Mouse (Mus musculus): ENCODE measurements around the gene Ryr3. TPM values are rescaled to one million over a fixed set of nuclear protein-coding genes. Genes with fewer than 3 reads are reported as not detected.

Gene Ryr3
- polyA plus RNA-seq, 1 experiment from 2014 or later = 0.91 TPM

- no peak overlapping the region for H3K27ac ChIP-seq (ENCODE audit: low read depth, low read length)
- DNase-seq (ENCODE audit: low spot score) (no peak), ATAC-seq (replicated peaks; ENCODE audit: low FRiP score) (no peak)
- no peaks in the 10 kb centered on the region for H3K27me3 ChIP-seq (ENCODE audit: control insufficient read depth, insufficient read depth, low read length)
- H3K9me3 ChIP-seq (ENCODE audit: control insufficient read depth, low read length) = no peaks in the 10 kb centered on the region
- no peaks in the 10 kb centered on the region for H3K36me3 ChIP-seq (ENCODE audit: control insufficient read depth, insufficient read depth, low read length)
- no peak overlapping the region for H3K4me2 ChIP-seq (ENCODE audit: low read depth, low read length, severe bottlenecking)
- H3K9ac ChIP-seq (ENCODE audit: low read length) = no peak overlapping the region
- H3K4me1 ChIP-seq (replicated peaks; ENCODE audit: control insufficient read depth, insufficient read depth, low read length) = no peaks in the 10 kb centered on the region
- H3K4me3 ChIP-seq (ENCODE audit: low read depth, low read length) = no peak overlapping the region
- 58% methylated on average over 1 of the region's 1 CpGs for WGBS
These were observed 540.2 kb downstream of the Ryr3 start for GRCm38 (mm10) chr2:112676721-112677120.

GRCm38 (mm10) chr2:112676175-112676574 is 540.7 kb downstream of the Ryr3 start:
- H3K4me1 ChIP-seq (replicated peaks; ENCODE audit: control insufficient read depth, insufficient read depth, low read length) = no peaks in the 10 kb centered on the region
- ATAC-seq (replicated peaks; ENCODE audit: low FRiP score) = no peak
- H3K36me3 ChIP-seq (ENCODE audit: control insufficient read depth, insufficient read depth, low read length) = no peaks in the 10 kb centered on the region
- no peaks in the 10 kb centered on the region for H3K27me3 ChIP-seq (ENCODE audit: control insufficient read depth, insufficient read depth, low read length)
- no peak overlapping the region for H3K9ac ChIP-seq (ENCODE audit: low read length)
- WGBS = 91% methylated on average over 2 of the region's 2 CpGs
- no peaks in the 10 kb centered on the region for H3K9me3 ChIP-seq (ENCODE audit: control insufficient read depth, low read length)
- H3K4me2 ChIP-seq (ENCODE audit: low read depth, low read length, severe bottlenecking) = no peak overlapping the region
- DNase-seq (ENCODE audit: low spot score) = no peak
- no peak overlapping the region for H3K27ac ChIP-seq (ENCODE audit: low read depth, low read length)
- H3K4me3 ChIP-seq (ENCODE audit: low read depth, low read length) = no peak overlapping the region

- no peak for DNase-seq (ENCODE audit: low spot score)
- Histone ChIP-seq H3K4me1 (replicated peaks; ENCODE audit: control insufficient read depth, insufficient read depth, low read length) (no peaks in the 10 kb centered on the region), H3K27ac (ENCODE audit: low read depth, low read length) (no peak overlapping the region), H3K36me3 (ENCODE audit: control insufficient read depth, insufficient read depth, low read length) (no peaks in the 10 kb centered on the region), H3K4me2 (ENCODE audit: low read depth, low read length, severe bottlenecking) (no peak overlapping the region), H3K9me3 (ENCODE audit: control insufficient read depth, low read length) (no peaks in the 10 kb centered on the region), H3K27me3 (ENCODE audit: control insufficient read depth, insufficient read depth, low read length) (no peaks in the 10 kb centered on the region), H3K9ac (ENCODE audit: low read length) (no peak overlapping the region), H3K4me3 (ENCODE audit: low read depth, low read length) (no peak overlapping the region)
- 83% methylated on average over 3 of the region's 3 CpGs for WGBS
- ATAC-seq (replicated peaks; ENCODE audit: low FRiP score) = no peak
These were observed 547.4 kb downstream of the Ryr3 start for GRCm38 (mm10) chr2:112669461-112669860.

- WGBS = 70% methylated on average over 5 of the region's 5 CpGs
These were observed 560.8 kb downstream of the Ryr3 start for GRCm38 (mm10) chr2:112656131-112656530.

GRCm38 (mm10) chr2:112653836-112654235 is 563.1 kb downstream of the Ryr3 start:
- ATAC-seq (replicated peaks; ENCODE audit: low FRiP score) (no peak), DNase-seq (ENCODE audit: low spot score) (no peak)
- no peak overlapping the region for H3K4me3 ChIP-seq (ENCODE audit: low read depth, low read length)
- no peak overlapping the region for H3K27ac ChIP-seq (ENCODE audit: low read depth, low read length)
- no peak overlapping the region for H3K9ac ChIP-seq (ENCODE audit: low read length)
- H3K9me3 ChIP-seq (ENCODE audit: control insufficient read depth, low read length) = no peaks in the 10 kb centered on the region
- H3K36me3 ChIP-seq (ENCODE audit: control insufficient read depth, insufficient read depth, low read length) = no peaks in the 10 kb centered on the region
- 82% methylated on average over 3 of the region's 3 CpGs for WGBS
- H3K4me2 ChIP-seq (ENCODE audit: low read depth, low read length, severe bottlenecking) = no peak overlapping the region
- no peaks in the 10 kb centered on the region for H3K27me3 ChIP-seq (ENCODE audit: control insufficient read depth, insufficient read depth, low read length)
- H3K4me1 ChIP-seq (replicated peaks; ENCODE audit: control insufficient read depth, insufficient read depth, low read length) = no peaks in the 10 kb centered on the region

More at GRCm38 (mm10) chr2:112656131-112656530, 560.8 kb downstream of the Ryr3 start:
- no peak for ATAC-seq (replicated peaks; ENCODE audit: low FRiP score)
- H3K4me3 ChIP-seq (ENCODE audit: low read depth, low read length) = no peak overlapping the region
- H3K4me2 ChIP-seq (ENCODE audit: low read depth, low read length, severe bottlenecking) = no peak overlapping the region
- no peak for DNase-seq (ENCODE audit: low spot score)
- H3K27me3 ChIP-seq (ENCODE audit: control insufficient read depth, insufficient read depth, low read length) = no peaks in the 10 kb centered on the region
- H3K27ac ChIP-seq (ENCODE audit: low read depth, low read length) = no peak overlapping the region
- no peaks in the 10 kb centered on the region for H3K36me3 ChIP-seq (ENCODE audit: control insufficient read depth, insufficient read depth, low read length)
- H3K4me1 ChIP-seq (replicated peaks; ENCODE audit: control insufficient read depth, insufficient read depth, low read length) = no peaks in the 10 kb centered on the region
- H3K9ac ChIP-seq (ENCODE audit: low read length) = no peak overlapping the region
- no peaks in the 10 kb centered on the region for H3K9me3 ChIP-seq (ENCODE audit: control insufficient read depth, low read length)

- WGBS = 91% methylated on average over 5 of the region's 5 CpGs
- ATAC-seq (replicated peaks; ENCODE audit: low FRiP score) (no peak), DNase-seq (ENCODE audit: low spot score) (no peak)
These were observed 579.7 kb downstream of the Ryr3 start for GRCm38 (mm10) chr2:112637206-112637605.

GRCm38 (mm10) chr2:112632536-112632935 is 584.4 kb downstream of the Ryr3 start:
- H3K4me2 ChIP-seq (ENCODE audit: low read depth, low read length, severe bottlenecking) = no peak overlapping the region
- H3K9ac ChIP-seq (ENCODE audit: low read length) = no peak overlapping the region
- ATAC-seq (replicated peaks; ENCODE audit: low FRiP score) = no peak
- no peak overlapping the region for H3K4me3 ChIP-seq (ENCODE audit: low read depth, low read length)
- 92% methylated on average over 9 of the region's 9 CpGs for WGBS
- H3K27ac ChIP-seq (ENCODE audit: low read depth, low read length) = no peak overlapping the region
- no peak for DNase-seq (ENCODE audit: low spot score)
- H3K9me3 ChIP-seq (ENCODE audit: control insufficient read depth, low read length) = no peaks in the 10 kb centered on the region
- H3K27me3 ChIP-seq (ENCODE audit: control insufficient read depth, insufficient read depth, low read length) = no peaks in the 10 kb centered on the region
- H3K4me1 ChIP-seq (replicated peaks; ENCODE audit: control insufficient read depth, insufficient read depth, low read length) = no peaks in the 10 kb centered on the region
- H3K36me3 ChIP-seq (ENCODE audit: control insufficient read depth, insufficient read depth, low read length) = no peaks in the 10 kb centered on the region

More at GRCm38 (mm10) chr2:112637206-112637605, 579.7 kb downstream of the Ryr3 start:
- Histone ChIP-seq H3K4me3 (ENCODE audit: low read depth, low read length) (no peak overlapping the region), H3K27me3 (ENCODE audit: control insufficient read depth, insufficient read depth, low read length) (no peaks in the 10 kb centered on the region), H3K4me2 (ENCODE audit: low read depth, low read length, severe bottlenecking) (no peak overlapping the region), H3K9me3 (ENCODE audit: control insufficient read depth, low read length) (no peaks in the 10 kb centered on the region), H3K4me1 (replicated peaks; ENCODE audit: control insufficient read depth, insufficient read depth, low read length) (no peaks in the 10 kb centered on the region), H3K36me3 (ENCODE audit: control insufficient read depth, insufficient read depth, low read length) (no peaks in the 10 kb centered on the region), H3K9ac (ENCODE audit: low read length) (no peak overlapping the region), H3K27ac (ENCODE audit: low read depth, low read length) (no peak overlapping the region)

- Histone ChIP-seq H3K9me3 (ENCODE audit: control insufficient read depth, low read length) (no peaks in the 10 kb centered on the region), H3K27me3 (ENCODE audit: control insufficient read depth, insufficient read depth, low read length) (no peaks in the 10 kb centered on the region), H3K4me2 (ENCODE audit: low read depth, low read length, severe bottlenecking) (no peak overlapping the region), H3K36me3 (ENCODE audit: control insufficient read depth, insufficient read depth, low read length) (no peaks in the 10 kb centered on the region), H3K9ac (ENCODE audit: low read length) (no peak overlapping the region), H3K4me3 (ENCODE audit: low read depth, low read length) (no peak overlapping the region), H3K4me1 (replicated peaks; ENCODE audit: control insufficient read depth, insufficient read depth, low read length) (no peaks in the 10 kb centered on the region), H3K27ac (ENCODE audit: low read depth, low read length) (no peak overlapping the region)
- ATAC-seq (replicated peaks; ENCODE audit: low FRiP score) = no peak
- WGBS = 83% methylated on average over 11 of the region's 11 CpGs
- no peak for DNase-seq (ENCODE audit: low spot score)
These were observed 586.2 kb downstream of the Ryr3 start for GRCm38 (mm10) chr2:112630669-112631068.

GRCm38 (mm10) chr2:112625156-112625555 is 591.7 kb downstream of the Ryr3 start:
- no peak for ATAC-seq (replicated peaks; ENCODE audit: low FRiP score)
- no peak for DNase-seq (ENCODE audit: low spot score)
- no peak overlapping the region for H3K4me2 ChIP-seq (ENCODE audit: low read depth, low read length, severe bottlenecking)
- WGBS = 85% methylated on average over 3 of the region's 3 CpGs
- H3K27me3 ChIP-seq (ENCODE audit: control insufficient read depth, insufficient read depth, low read length) = no peaks in the 10 kb centered on the region
- H3K27ac ChIP-seq (ENCODE audit: low read depth, low read length) = no peak overlapping the region
- no peaks in the 10 kb centered on the region for H3K4me1 ChIP-seq (replicated peaks; ENCODE audit: control insufficient read depth, insufficient read depth, low read length)
- H3K9me3 ChIP-seq (ENCODE audit: control insufficient read depth, low read length) = no peaks in the 10 kb centered on the region
- no peak overlapping the region for H3K9ac ChIP-seq (ENCODE audit: low read length)
- no peak overlapping the region for H3K4me3 ChIP-seq (ENCODE audit: low read depth, low read length)
- H3K36me3 ChIP-seq (ENCODE audit: control insufficient read depth, insufficient read depth, low read length) = no peaks in the 10 kb centered on the region

All from forebrain, embryonic 11.5 days (tissue).